Mouse (Mus musculus): ENCODE measurements around the gene Phospho2.
"Not testable (repeated sequence)": the region's sequence is repeated elsewhere in the genome, so short reads cannot be mapped to it uniquely, and the experiment has no call there.

Gene Phospho2

GRCm38 (mm10) chr2:69789429-69790069, at the start of gene Phospho2, which contains the start of gene Ccdc173:
Phospho2 (plus strand) TSS chr2:69789623.
Ccdc173 (minus strand) TSS chr2:69789575.
- DNase-seq (ENCODE audit: low spot score in 2 of 2) = peak; percentile 98 to 100

GRCm38 (mm10) chr2:69745091-69745490, 44.3 kb upstream of the Phospho2 start:
- no peak for DNase-seq (ENCODE audit: low spot score in 2 of 2)

GRCm38 (mm10) chr2:69760980-69761379, 28.4 kb upstream of the Phospho2 start:
- no peak for DNase-seq (ENCODE audit: low spot score in 2 of 2)

GRCm38 (mm10) chr2:69763340-69763739, 26.1 kb upstream of the Phospho2 start:
- no peak for DNase-seq (ENCODE audit: low spot score in 2 of 2)

GRCm38 (mm10) chr2:69764716-69765115, 24.7 kb upstream of the Phospho2 start:
- no peak for DNase-seq (ENCODE audit: low spot score in 2 of 2)

- no peak for DNase-seq (ENCODE audit: low spot score in 2 of 2)
Measured at GRCm38 (mm10) chr2:69773331-69773730, 16.1 kb upstream of the Phospho2 start.

- peak in 1 of 2 experiments; percentile 18 for DNase-seq (ENCODE audit: low spot score in 2 of 2)
Measured at GRCm38 (mm10) chr2:69777985-69778835, 11.2 kb upstream of the Phospho2 start.

GRCm38 (mm10) chr2:69778836-69779177, 10.6 kb upstream of the Phospho2 start:
- peak; percentile 30 to 69 for DNase-seq (ENCODE audit: low spot score in 2 of 2)

- DNase-seq (ENCODE audit: low spot score in 2 of 2) = no peak
Measured at GRCm38 (mm10) chr2:69788974-69789373, 449 bp upstream of the Phospho2 start.

GRCm38 (mm10) chr2:69790285-69790684, 862 bp downstream of the Phospho2 start:
- DNase-seq (ENCODE audit: low spot score in 2 of 2) = peak; percentile 86 to 95

GRCm38 (mm10) chr2:69790722-69791121, 1.3 kb downstream of the Phospho2 start:
- no peak for DNase-seq (ENCODE audit: low spot score in 2 of 2)

GRCm38 (mm10) chr2:69802911-69803312, 13.5 kb downstream of the Phospho2 start:
- peak; percentile 83 to 94 for DNase-seq (ENCODE audit: low spot score in 2 of 2)

- DNase-seq (ENCODE audit: low spot score in 2 of 2) = no peak
Measured at GRCm38 (mm10) chr2:69803756-69804155, 14.3 kb downstream of the Phospho2 start.

- not testable (repeated sequence) for DNase-seq (ENCODE audit: low spot score in 2 of 2)
Measured at GRCm38 (mm10) chr2:69804663-69805062, 15.2 kb downstream of the Phospho2 start.

- DNase-seq (ENCODE audit: low spot score in 2 of 2) = no peak
Measured at GRCm38 (mm10) chr2:69810169-69810568, 20.7 kb downstream of the Phospho2 start.

GRCm38 (mm10) chr2:69811349-69811748, 21.9 kb downstream of the Phospho2 start:
- DNase-seq (ENCODE audit: low spot score in 2 of 2) = not testable (repeated sequence)

- DNase-seq (ENCODE audit: low spot score in 2 of 2) = no peak
Measured at GRCm38 (mm10) chr2:69816575-69816974, 27.2 kb downstream of the Phospho2 start.

GRCm38 (mm10) chr2:69818350-69819085, 29.1 kb downstream of the Phospho2 start:
- no peak for DNase-seq (ENCODE audit: low spot score in 2 of 2)

- DNase-seq (ENCODE audit: low spot score in 2 of 2) = no peak
Measured at GRCm38 (mm10) chr2:69820201-69820600, 30.8 kb downstream of the Phospho2 start.

GRCm38 (mm10) chr2:69821711-69822110, 32.3 kb downstream of the Phospho2 start, which contains the start of gene Klhl23:
Klhl23 (plus strand) TSS chr2:69821944.
- DNase-seq (ENCODE audit: low spot score in 2 of 2) = no peak

- peak; percentile 46 to 80 for DNase-seq (ENCODE audit: low spot score in 2 of 2)
Measured at GRCm38 (mm10) chr2:69822361-69823128, 33.1 kb downstream of the Phospho2 start.
